Mouse (Mus musculus) lung, postnatal 0 days (tissue): ENCODE data around the gene 1810062G17Rik.

Experiments used
- CTCF ChIP-seq: IDR thresholded peaks from 2 replicates; pipeline ENCODE4 v1.5.1; 2016; ENCODE audit warnings: antibody characterized with exemption, mild to moderate bottlenecking
- EP300 ChIP-seq: IDR thresholded peaks from 2 replicates; pipeline ENCODE4 v1.6.1; 2016; ENCODE audit warnings: antibody characterized with exemption, mild to moderate bottlenecking, control low read depth

DNA sequence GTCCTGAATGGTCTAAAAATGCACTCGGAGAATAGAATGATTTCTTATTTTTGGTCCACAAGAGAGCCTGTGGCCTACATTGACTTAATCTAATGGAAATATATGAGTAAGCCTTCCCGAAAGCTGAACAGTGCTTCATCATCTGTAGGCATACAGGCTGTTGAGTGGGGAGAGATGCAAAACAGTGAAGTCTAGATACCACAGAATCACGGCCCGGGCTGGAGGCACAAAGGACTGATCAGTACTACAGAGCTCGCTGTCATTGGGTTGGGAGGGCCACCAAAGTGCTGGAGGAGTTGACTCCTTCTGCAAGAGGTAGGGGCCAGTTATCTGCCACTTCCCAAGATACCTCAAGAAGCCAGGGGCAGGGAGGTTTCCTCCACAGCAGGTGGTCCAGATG is 55.0 kb downstream of the 1810062G17Rik start:
- no peak for TF ChIP-seq CTCF
- TF ChIP-seq EP300 = no peak
